Mouse (Mus musculus): ENCODE measurements around the gene Fbxl21. TPM values are rescaled to one million over a fixed set of nuclear protein-coding genes. Genes with fewer than 3 reads are reported as not detected.
A peak's percentile ranks its signal among the peaks of the same experiment; 100 is the strongest.

Fbxl21 gene
- polyA plus RNA-seq, 2 experiments, result 2.8 to 3.2 TPM

- Histone ChIP-seq H3K9ac (ENCODE audit: low read depth, low read length, severe bottlenecking) (no peak overlapping the region), H3K4me1 (ENCODE audit: control insufficient read depth, insufficient read depth, low read length) (peaks cover 33% of the 10 kb centered on the region), H3K36me3 (ENCODE audit: control insufficient read depth, insufficient read depth, low read length) (no peaks in the 10 kb centered on the region), H3K27me3 (ENCODE audit: control insufficient read depth, insufficient read depth, low read length) (no peaks in the 10 kb centered on the region), H3K4me3 (replicated peaks; ENCODE audit: low read length) (no peak overlapping the region), H3K4me2 (replicated peaks; ENCODE audit: low read depth, low read length, severe bottlenecking) (0 out of 2 replicates have a peak overlapping the region, but pooled peaks have one; percentile 6), H3K9me3 (ENCODE audit: control insufficient read depth, low read length) (no peaks in the 10 kb centered on the region), H3K27ac (replicated peaks; ENCODE audit: low read depth, low read length) (peak overlapping the region; percentile 75)
- WGBS, result 21% methylated on average over 3 of the region's 3 CpGs
- DNase-seq (ENCODE audit: low spot score), result no peak
- TF ChIP-seq POLR2A (IDR thresholded peaks at IDR 0.05; ENCODE audit: borderline replicate concordance, extremely low read depth, insufficient read depth, insufficient read length), result no peak
- ATAC-seq (ENCODE audit: low FRiP score, low read depth), result peak; percentile 7; the same call in 1 of the 2 replicates
Measured at GRCm38 (mm10) chr13:56582720-56583119, 60.4 kb downstream of the Fbxl21 start.

- H3K4me1 ChIP-seq (ENCODE audit: control insufficient read depth, insufficient read depth, low read length), result peaks cover 27% of the 10 kb centered on the region
- no peak overlapping the region for H3K4me2 ChIP-seq (replicated peaks; ENCODE audit: low read depth, low read length, severe bottlenecking)
- no peak overlapping the region for H3K4me3 ChIP-seq (replicated peaks; ENCODE audit: low read length)
- no peak overlapping the region for H3K9ac ChIP-seq (ENCODE audit: low read depth, low read length, severe bottlenecking)
- H3K9me3 ChIP-seq (ENCODE audit: control insufficient read depth, low read length), result no peaks in the 10 kb centered on the region
- ATAC-seq (ENCODE audit: low FRiP score, low read depth), result no peak
- no peaks in the 10 kb centered on the region for H3K36me3 ChIP-seq (ENCODE audit: control insufficient read depth, insufficient read depth, low read length)
- WGBS, result 89% methylated on average over 3 of the region's 3 CpGs
- no peak for DNase-seq (ENCODE audit: low spot score)
- TF ChIP-seq POLR2A (IDR thresholded peaks at IDR 0.05; ENCODE audit: borderline replicate concordance, extremely low read depth, insufficient read depth, insufficient read length), result no peak
- no peak overlapping the region for H3K27ac ChIP-seq (replicated peaks; ENCODE audit: low read depth, low read length)
- no peaks in the 10 kb centered on the region for H3K27me3 ChIP-seq (ENCODE audit: control insufficient read depth, insufficient read depth, low read length)
Measured at GRCm38 (mm10) chr13:56586046-56586445, 63.8 kb downstream of the Fbxl21 start.

Other genes with a start within 250 kb of the Fbxl21 start
- 421 and 443 TPM in 2 replicates for gene Cxcl14, start 225.9 kb upstream of the Fbxl21 start, polyA plus RNA-seq (2012; rRNA removed)
- gene Cxcl14, start 225.9 kb upstream of the Fbxl21 start, polyA plus RNA-seq (2014; fragmentation: Nextera tagmentation; extraction: Ambion mirVana), result 474 and 556 TPM in 2 replicates
- gene Gm3045, start 95.9 kb upstream of the Fbxl21 start, polyA plus RNA-seq (2012; rRNA removed), result 0.04 and 0.10 TPM in 2 replicates
- not detected in 2 replicates for gene Gm3045, start 95.9 kb upstream of the Fbxl21 start, polyA plus RNA-seq (2014; fragmentation: Nextera tagmentation; extraction: Ambion mirVana)
- 0.69 and 0.74 TPM in 2 replicates for gene Slc25a48, start 84.1 kb upstream of the Fbxl21 start, polyA plus RNA-seq (2012; rRNA removed)
- 0.44 and 0.77 TPM in 2 replicates for gene Slc25a48, start 84.1 kb upstream of the Fbxl21 start, polyA plus RNA-seq (2014; fragmentation: Nextera tagmentation; extraction: Ambion mirVana)
- gene Il9, start 40.2 kb upstream of the Fbxl21 start, polyA plus RNA-seq (2012; rRNA removed), result not detected in 2 replicates
- gene Il9, start 40.2 kb upstream of the Fbxl21 start, polyA plus RNA-seq (2014; fragmentation: Nextera tagmentation; extraction: Ambion mirVana), result not detected in 2 replicates
- gene Lect2, start 26.0 kb downstream of the Fbxl21 start, polyA plus RNA-seq (2012; rRNA removed), result not detected in 2 replicates
- gene Lect2, start 26.0 kb downstream of the Fbxl21 start, polyA plus RNA-seq (2014; fragmentation: Nextera tagmentation; extraction: Ambion mirVana), result not detected in 2 replicates
- 146 and 183 TPM in 2 replicates for gene Tgfbi, start 87.1 kb downstream of the Fbxl21 start, polyA plus RNA-seq (2012; rRNA removed)
- 99.3 and 128 TPM in 2 replicates for gene Tgfbi, start 87.1 kb downstream of the Fbxl21 start, polyA plus RNA-seq (2014; fragmentation: Nextera tagmentation; extraction: Ambion mirVana)
- gene Smad5, start 180.5 kb downstream of the Fbxl21 start, polyA plus RNA-seq (2012; rRNA removed), result 58.5 and 78.3 TPM in 2 replicates
- 48.2 and 57.2 TPM in 2 replicates for gene Smad5, start 180.5 kb downstream of the Fbxl21 start, polyA plus RNA-seq (2014; fragmentation: Nextera tagmentation; extraction: Ambion mirVana)
- gene Gm45623, start 231.4 kb downstream of the Fbxl21 start, polyA plus RNA-seq (2012; rRNA removed), result 0.65 and 0.69 TPM in 2 replicates
- gene Gm45623, start 231.4 kb downstream of the Fbxl21 start, polyA plus RNA-seq (2014; fragmentation: Nextera tagmentation; extraction: Ambion mirVana), result 0.66 and 1.0 TPM in 2 replicates